Mouse (Mus musculus) layer of hippocampus, adult 2 months (tissue): ENCODE measurements around the gene Mark4. TPM values are rescaled to one million over a fixed set of nuclear protein-coding genes. Genes with fewer than 3 reads are reported as not detected.

Source experiments
- DNase-seq, 2 experiments: peaks; one replicate each; pipeline ENCODE4 v3.0.0; 2022; ENCODE audit warnings: low spot score in 2 of 2
- H3K27ac ChIP-seq: fragments of 200-600 bp; 2 replicates; pipeline ENCODE4 v1.8.1; 2022
- H3K4me3 ChIP-seq: fragments of 200-600 bp; 2 replicates; pipeline ENCODE4 v1.8.1; 2022; ENCODE audit warnings: mild to moderate bottlenecking
- CTCF ChIP-seq: fragments of 200-600 bp; conservative IDR thresholded peaks from 2 replicates; pipeline ENCODE4 v1.8.1; 2022; ENCODE audit warnings: antibody characterized with exemption, mild to moderate bottlenecking, moderate library complexity
- total RNA-seq, 2 experiments: library from RNA; stranded (reverse); gene quantifications; 2 replicates each; pipeline ENCODE4 v1.2.3; 2021

Mark4 gene
- total RNA-seq, 2 experiments from 2014 or later, result 92.9 to 99.6 TPM

GRCm38 (mm10) chr7:19447689-19448088 lies 10.9 kb downstream of the Mark4 start:
- peak in 1 of 2 experiments; percentile 45 for DNase-seq
- TF ChIP-seq CTCF, result no peak
- peak overlapping the region; percentile 55; the same call in 1 of the 2 replicates for H3K27ac ChIP-seq
- no peak overlapping the region for H3K4me3 ChIP-seq

DNA sequence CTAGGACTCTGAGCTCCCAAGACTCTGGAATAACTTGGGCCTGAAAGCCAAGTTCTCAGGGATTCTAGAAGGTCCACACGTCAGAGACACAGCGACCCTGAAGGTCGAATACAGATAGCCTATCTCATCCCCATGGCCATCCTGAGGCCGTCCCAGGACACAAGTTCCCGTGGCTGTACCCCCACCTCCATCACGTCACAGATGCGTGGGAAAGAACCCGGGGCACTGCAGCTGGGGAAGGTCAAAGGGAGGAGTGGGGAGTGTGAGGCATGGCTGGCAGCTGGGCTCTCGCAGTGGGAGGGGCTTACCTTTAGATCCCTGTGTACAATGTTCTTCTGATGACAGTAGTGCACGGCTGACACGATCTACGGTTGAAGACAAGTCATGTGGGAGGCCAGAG lies 13.8 kb downstream of the Mark4 start:
- no peak for DNase-seq
- no peak overlapping the region for H3K4me3 ChIP-seq
- no peak overlapping the region for H3K27ac ChIP-seq
- TF ChIP-seq CTCF, result no peak

DNA sequence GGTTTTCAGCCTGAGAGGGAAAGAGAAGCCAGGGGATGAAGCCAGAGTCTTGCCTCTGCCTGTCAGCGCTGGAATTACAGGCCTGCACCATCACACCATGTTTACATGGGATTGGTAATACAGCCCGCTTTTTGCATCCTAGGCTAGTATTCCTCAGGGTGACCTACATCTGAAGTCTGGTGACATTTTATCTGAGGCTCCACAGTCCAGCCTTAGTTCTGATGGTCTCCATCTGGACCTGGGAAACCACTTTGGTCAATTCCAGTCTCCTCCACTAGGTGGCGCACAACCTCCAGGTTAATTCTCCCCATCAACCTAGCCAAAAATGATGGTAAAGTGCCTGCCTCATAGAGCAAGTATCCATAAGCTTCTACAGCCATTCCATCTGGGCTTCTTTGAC lies 15.3 kb downstream of the Mark4 start:
- peak; percentile 67 to 90 for DNase-seq
- peak; percentile 96 for TF ChIP-seq CTCF
- H3K27ac ChIP-seq, result no peak overlapping the region
- no peak overlapping the region for H3K4me3 ChIP-seq

- no peak for DNase-seq
- H3K27ac ChIP-seq, result no peak overlapping the region
- H3K4me3 ChIP-seq, result no peak overlapping the region
- no peak for TF ChIP-seq CTCF
Observed at GRCm38 (mm10) chr7:19441448-19442091, 17.1 kb downstream of the Mark4 start.

DNA sequence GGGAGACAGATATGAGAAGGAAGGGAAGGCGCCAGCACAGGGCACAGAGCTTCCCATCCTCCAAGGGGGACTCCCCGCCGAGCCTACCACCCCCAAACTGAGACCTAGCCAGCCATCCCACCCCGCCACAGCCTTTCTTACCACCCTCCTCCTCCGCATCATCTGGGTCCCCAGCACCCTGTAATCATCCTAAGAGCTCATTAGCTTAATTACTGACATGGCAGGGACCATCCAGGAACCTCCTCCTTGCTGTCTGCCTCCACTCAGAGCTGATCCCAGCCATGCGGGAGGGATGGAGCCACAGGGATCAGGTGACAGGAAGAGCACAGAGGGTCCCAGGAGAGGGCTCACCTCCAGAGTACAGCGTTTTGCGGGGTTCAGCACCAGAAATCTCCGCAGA lies 21.6 kb downstream of the Mark4 start:
- Histone ChIP-seq H3K4me3 (no peak overlapping the region), H3K27ac (no peak overlapping the region; the same call in 1 of the 2 replicates)
- DNase-seq, result peak; percentile 71 to 84
- no peak for TF ChIP-seq CTCF

DNA sequence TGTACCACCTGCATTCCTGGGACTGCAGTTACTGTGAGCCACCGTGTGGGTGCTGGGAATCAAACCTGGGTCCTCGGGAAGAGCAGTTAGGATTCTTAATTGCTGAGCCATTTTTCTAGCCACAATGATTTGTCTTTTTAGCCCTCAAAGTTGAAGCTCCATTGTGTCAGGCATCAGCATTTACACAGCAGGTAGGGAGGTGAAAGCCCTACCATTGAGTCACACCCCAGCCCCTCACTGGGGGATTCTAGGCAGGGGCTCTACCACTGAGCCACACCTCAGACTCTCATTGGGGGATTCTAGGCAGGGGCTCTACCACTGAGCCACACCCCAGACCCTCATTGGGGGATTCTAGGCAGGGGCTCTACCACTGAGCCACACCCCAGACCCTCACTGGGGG lies 22.3 kb downstream of the Mark4 start:
- DNase-seq, result no peak
- TF ChIP-seq CTCF, result no peak
- Histone ChIP-seq H3K27ac (no peak overlapping the region), H3K4me3 (no peak overlapping the region)

- TF ChIP-seq CTCF, result peak; percentile 56
- H3K4me3 ChIP-seq, result no peak overlapping the region
- H3K27ac ChIP-seq, result no peak overlapping the region
- DNase-seq, result no peak
Observed at GRCm38 (mm10) chr7:19432475-19432874, 26.1 kb downstream of the Mark4 start.

DNA sequence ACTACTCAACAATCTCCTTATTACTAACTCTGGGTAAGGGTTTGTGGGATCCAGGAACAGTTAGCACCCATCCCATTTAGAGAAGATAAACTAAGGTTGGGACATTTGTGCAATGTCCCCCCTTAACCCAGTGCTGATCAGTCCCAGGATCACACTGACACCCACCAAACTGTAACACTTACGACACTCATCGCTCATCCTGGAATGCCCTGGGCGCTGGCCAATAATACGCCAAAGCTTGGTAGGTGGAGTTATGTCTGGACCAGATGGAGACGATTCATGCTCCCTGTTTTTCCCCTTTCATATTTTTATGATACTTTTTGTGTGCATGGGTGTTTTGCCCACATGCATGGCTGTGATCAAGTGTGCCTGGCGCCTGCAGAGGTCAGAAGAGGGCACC lies 28.2 kb downstream of the Mark4 start:
- no peak overlapping the region for H3K27ac ChIP-seq
- DNase-seq, result peak in 1 of 2 experiments; percentile 38
- H3K4me3 ChIP-seq, result no peak overlapping the region
- no peak for TF ChIP-seq CTCF

GRCm38 (mm10) chr7:19429726-19430125 lies 28.9 kb downstream of the Mark4 start:
- Histone ChIP-seq H3K27ac (no peak overlapping the region), H3K4me3 (no peak overlapping the region)
- DNase-seq, result no peak
- no peak for TF ChIP-seq CTCF

GRCm38 (mm10) chr7:19427999-19428650 lies 30.5 kb downstream of the Mark4 start:
- Histone ChIP-seq H3K4me3 (no peak overlapping the region), H3K27ac (no peak overlapping the region)
- no peak for DNase-seq
- TF ChIP-seq CTCF, result no peak

- no peak for TF ChIP-seq CTCF
- Histone ChIP-seq H3K27ac (peak overlapping the region; percentile 18; the same call in 1 of the 2 replicates), H3K4me3 (no peak overlapping the region)
- no peak for DNase-seq
Observed at GRCm38 (mm10) chr7:19426888-19427287, 31.7 kb downstream of the Mark4 start.

DNA sequence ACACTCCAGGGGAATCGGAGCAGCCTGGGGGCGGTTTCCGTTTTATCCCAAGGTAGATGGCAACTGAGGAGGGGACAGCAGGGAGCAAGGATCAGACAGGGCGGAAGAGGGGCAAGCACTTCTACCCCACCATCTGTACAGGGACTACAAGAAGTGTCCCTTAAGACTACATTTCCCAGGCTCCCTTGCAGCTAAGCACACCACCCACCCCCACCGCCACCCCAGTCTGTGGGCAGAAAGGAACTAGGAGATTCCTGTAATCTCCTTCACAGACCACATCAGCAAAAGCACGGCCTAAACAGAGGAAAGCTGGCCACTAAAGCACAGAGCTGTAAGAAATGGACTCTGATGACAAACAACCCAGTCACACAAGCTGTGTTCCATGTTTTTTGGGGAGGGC lies 32.3 kb downstream of the Mark4 start:
- H3K4me3 ChIP-seq, result no peak overlapping the region
- peak in 1 of 2 experiments; percentile 43 for DNase-seq
- peak overlapping the region; percentile 18; the same call in 1 of the 2 replicates for H3K27ac ChIP-seq
- TF ChIP-seq CTCF, result no peak

GRCm38 (mm10) chr7:19424051-19424450 lies 34.6 kb downstream of the Mark4 start:
- no peak overlapping the region for H3K27ac ChIP-seq
- TF ChIP-seq CTCF, result no peak
- DNase-seq, result no peak
- H3K4me3 ChIP-seq, result no peak overlapping the region

DNA sequence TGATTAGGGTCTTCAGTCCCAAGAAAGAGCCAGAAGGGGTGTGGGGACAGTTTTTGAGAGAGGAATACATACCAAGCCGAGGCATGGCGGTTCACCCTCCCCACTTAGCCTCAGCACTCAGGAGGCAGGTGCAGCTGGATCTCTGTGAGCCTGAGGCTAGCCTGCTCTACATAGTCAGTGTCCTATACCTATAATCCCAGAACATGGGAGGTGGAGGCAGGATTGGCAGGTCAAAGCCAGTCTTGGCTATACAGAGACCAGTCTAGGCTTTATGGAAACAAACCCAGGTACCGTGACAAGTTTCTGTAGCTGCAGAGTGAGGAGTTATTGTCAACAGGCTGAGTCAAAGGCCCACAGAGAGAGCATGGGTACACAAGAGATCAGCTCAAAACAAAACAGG lies 35.5 kb downstream of the Mark4 start:
- H3K27ac ChIP-seq, result no peak overlapping the region
- TF ChIP-seq CTCF, result no peak
- H3K4me3 ChIP-seq, result no peak overlapping the region
- no peak for DNase-seq
